Mouse (Mus musculus): ENCODE results near the gene Cbx4. TPM values are rescaled to one million over a fixed set of nuclear protein-coding genes. Genes with fewer than 3 reads are reported as not detected.

The Cbx4 gene
- total RNA-seq, 2 experiments from 2014 or later: 53.7 to 60.4 TPM

GRCm38 (mm10) chr11:119125929-119126861 lies 40.2 kb upstream of the Cbx4 start:
- DNase-seq (ENCODE audit: low spot score in 2 of 2): peak; percentile 25 to 37
- Histone ChIP-seq H3K4me3 (no peak overlapping the region), H3K27ac (0 out of 2 replicates have a peak overlapping the region, but pooled peaks have one; percentile 9)
- TF ChIP-seq CTCF (conservative IDR thresholded peaks at IDR 0.05): peak; percentile 78

- TF ChIP-seq CTCF (conservative IDR thresholded peaks at IDR 0.05): no peak
- H3K27ac ChIP-seq: no peak overlapping the region
- no peak overlapping the region for H3K4me3 ChIP-seq
- DNase-seq (ENCODE audit: low spot score in 2 of 2): no peak
Observed at GRCm38 (mm10) chr11:119124536-119124935, 38.5 kb upstream of the Cbx4 start.

GRCm38 (mm10) chr11:119123522-119124319 lies 37.7 kb upstream of the Cbx4 start:
- DNase-seq (ENCODE audit: low spot score in 2 of 2): no peak
- Histone ChIP-seq H3K27ac (no peak overlapping the region), H3K4me3 (no peak overlapping the region)
- TF ChIP-seq CTCF (conservative IDR thresholded peaks at IDR 0.05): no peak

- no peak for DNase-seq (ENCODE audit: low spot score in 2 of 2)
- no peak for TF ChIP-seq CTCF (conservative IDR thresholded peaks at IDR 0.05)
- Histone ChIP-seq H3K4me3 (no peak overlapping the region), H3K27ac (no peak overlapping the region)
Observed at GRCm38 (mm10) chr11:119122396-119122795, 36.4 kb upstream of the Cbx4 start.

DNA sequence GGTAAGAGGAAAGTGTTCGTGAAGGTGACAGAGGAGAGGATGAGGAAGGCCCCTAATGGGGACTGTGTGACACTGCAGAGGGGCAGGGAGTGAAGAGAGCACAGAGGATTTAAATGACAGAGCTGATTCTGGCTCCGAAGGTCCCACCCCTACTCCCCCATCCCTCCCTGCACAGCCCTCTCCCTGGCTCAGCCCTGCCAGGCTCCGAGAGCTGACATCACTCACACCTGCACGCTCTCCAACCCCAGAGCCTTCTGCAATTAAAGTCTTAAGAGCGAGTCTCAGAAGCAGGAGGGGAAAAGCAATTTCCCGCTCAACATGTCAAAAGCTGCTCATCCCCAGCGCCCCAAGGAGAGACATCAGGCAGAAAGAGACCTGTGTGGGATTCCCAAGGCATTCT lies 32.9 kb upstream of the Cbx4 start:
- DNase-seq (ENCODE audit: low spot score in 2 of 2): no peak

GRCm38 (mm10) chr11:119117945-119118344 lies 31.9 kb upstream of the Cbx4 start:
- Histone ChIP-seq H3K27ac (no peak overlapping the region), H3K4me3 (no peak overlapping the region)
- no peak for TF ChIP-seq CTCF (conservative IDR thresholded peaks at IDR 0.05)
- no peak for DNase-seq (ENCODE audit: low spot score in 2 of 2)

More for the DNA sequence above, 32.9 kb upstream of the Cbx4 start:
- Histone ChIP-seq H3K27ac (no peak overlapping the region), H3K4me3 (no peak overlapping the region)
- no peak for TF ChIP-seq CTCF (conservative IDR thresholded peaks at IDR 0.05)

GRCm38 (mm10) chr11:119116992-119117391 lies 31.0 kb upstream of the Cbx4 start:
- no peak for DNase-seq (ENCODE audit: low spot score in 2 of 2)
- TF ChIP-seq CTCF (conservative IDR thresholded peaks at IDR 0.05): no peak
- no peak overlapping the region for H3K27ac ChIP-seq
- H3K4me3 ChIP-seq: no peak overlapping the region

DNA sequence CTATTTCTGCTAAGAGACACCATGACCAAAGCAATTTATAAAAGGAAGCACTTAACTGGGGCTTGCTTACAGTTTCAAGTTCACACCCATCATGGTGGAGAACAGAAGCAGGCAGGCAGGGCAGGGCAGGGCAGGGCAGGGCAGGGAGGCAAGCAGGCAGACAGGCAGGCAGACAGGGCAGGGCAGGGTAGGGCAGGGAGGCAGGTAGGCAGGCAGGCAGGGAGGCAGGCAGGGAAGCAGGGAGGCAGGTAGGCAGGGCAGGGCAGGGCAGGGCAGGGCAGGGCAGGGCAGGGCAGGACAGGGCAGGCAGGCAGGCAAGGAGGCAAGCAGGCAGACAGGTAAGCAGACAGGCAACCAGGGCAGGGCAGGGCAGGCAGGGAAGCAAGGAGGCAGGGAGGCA lies 26.7 kb upstream of the Cbx4 start:
- DNase-seq (ENCODE audit: low spot score in 2 of 2): no peak
- TF ChIP-seq CTCF (conservative IDR thresholded peaks at IDR 0.05): no peak
- H3K4me3 ChIP-seq: no peak overlapping the region
- no peak overlapping the region for H3K27ac ChIP-seq

GRCm38 (mm10) chr11:119111345-119111744 lies 25.3 kb upstream of the Cbx4 start:
- H3K4me3 ChIP-seq: no peak overlapping the region
- no peak for DNase-seq (ENCODE audit: low spot score in 2 of 2)
- no peak for TF ChIP-seq CTCF (conservative IDR thresholded peaks at IDR 0.05)
- no peak overlapping the region for H3K27ac ChIP-seq

DNA sequence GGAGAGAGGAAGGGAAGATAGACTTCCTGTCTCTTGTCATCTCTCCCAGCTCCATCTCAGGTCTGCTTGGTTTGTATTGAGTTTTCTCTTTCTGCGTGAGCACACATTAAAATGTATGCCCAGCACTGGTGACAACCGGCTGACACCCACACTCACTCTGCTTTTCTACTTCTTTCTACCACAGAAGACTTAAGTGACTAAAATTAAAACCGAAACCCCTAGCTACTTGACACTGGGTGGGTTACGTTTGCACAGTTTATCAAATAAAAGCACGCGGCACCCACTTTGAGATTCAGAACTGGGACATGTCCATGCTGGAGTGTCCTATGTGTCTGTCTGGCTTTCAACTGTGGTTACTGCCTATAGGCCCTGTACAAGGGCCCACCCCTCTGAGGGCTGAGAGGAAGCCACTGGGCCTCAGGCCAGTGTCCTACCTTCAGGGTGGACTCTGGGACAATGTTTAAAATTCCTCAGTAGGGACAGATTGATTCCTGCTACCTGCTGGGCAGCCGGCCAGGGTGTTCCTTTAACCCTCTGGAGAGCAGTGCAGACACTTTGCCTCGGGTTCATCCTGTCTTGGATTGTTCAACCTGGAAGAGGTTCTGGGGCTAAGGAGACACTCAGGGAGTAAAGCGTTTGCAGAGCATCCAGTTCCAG lies 23.5 kb upstream of the Cbx4 start:
- no peak for DNase-seq (ENCODE audit: low spot score in 2 of 2)
- Histone ChIP-seq H3K27ac (no peak overlapping the region), H3K4me3 (no peak overlapping the region)
- TF ChIP-seq CTCF (conservative IDR thresholded peaks at IDR 0.05): no peak

DNA sequence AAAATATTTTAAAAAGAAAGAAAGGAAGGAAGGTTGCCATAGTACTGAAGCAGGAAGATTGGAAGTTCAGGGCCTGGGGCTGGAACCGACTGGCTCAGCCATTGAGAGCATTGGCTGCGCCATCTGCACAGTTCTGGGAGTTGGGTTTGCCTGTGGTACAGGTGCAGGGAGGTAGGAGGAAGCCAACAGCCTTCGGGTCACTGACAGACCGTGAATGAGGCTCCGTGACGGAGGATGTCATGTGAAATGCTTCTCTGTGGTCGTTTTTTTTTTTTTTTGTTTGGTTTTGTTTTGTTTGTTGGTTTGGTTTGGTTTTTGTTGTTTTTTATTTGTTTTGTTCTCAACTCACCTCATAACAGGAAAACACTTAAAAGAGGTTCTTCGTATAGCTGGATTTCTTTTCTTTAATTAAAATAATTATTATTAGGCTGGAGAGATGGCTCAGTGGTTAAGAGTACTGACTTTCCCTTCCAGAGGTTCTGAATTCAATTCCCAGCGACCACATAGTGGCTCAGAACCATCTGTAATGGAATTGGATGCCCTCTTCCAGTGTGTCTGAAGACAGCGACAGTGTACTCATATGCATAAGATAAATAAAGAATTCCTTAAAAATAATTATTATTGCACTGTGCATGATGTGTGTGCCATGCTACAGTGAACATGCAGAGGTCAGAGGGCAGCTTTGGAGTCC lies 22.7 kb upstream of the Cbx4 start:
- no peak for DNase-seq (ENCODE audit: low spot score in 2 of 2)
- no peak for TF ChIP-seq CTCF (conservative IDR thresholded peaks at IDR 0.05)
- no peak overlapping the region for H3K4me3 ChIP-seq
- H3K27ac ChIP-seq: no peak overlapping the region

- no peak for TF ChIP-seq CTCF (conservative IDR thresholded peaks at IDR 0.05)
- Histone ChIP-seq H3K27ac (0 out of 2 replicates have a peak overlapping the region, but pooled peaks have one; percentile 7), H3K4me3 (no peak overlapping the region)
- DNase-seq (ENCODE audit: low spot score in 2 of 2): no peak
Observed at GRCm38 (mm10) chr11:119106289-119106688, 20.3 kb upstream of the Cbx4 start.

Measured in layer of hippocampus, adult 2 months (tissue).